Mouse (Mus musculus): ENCODE results near the gene Dmbx1. TPM values are rescaled to one million over a fixed set of nuclear protein-coding genes. Genes with fewer than 3 reads are reported as not detected.

The Dmbx1 gene
- total and polyA plus RNA-seq, 3 experiments: 0.19 to 2.3 TPM; not detected in 1

DNA sequence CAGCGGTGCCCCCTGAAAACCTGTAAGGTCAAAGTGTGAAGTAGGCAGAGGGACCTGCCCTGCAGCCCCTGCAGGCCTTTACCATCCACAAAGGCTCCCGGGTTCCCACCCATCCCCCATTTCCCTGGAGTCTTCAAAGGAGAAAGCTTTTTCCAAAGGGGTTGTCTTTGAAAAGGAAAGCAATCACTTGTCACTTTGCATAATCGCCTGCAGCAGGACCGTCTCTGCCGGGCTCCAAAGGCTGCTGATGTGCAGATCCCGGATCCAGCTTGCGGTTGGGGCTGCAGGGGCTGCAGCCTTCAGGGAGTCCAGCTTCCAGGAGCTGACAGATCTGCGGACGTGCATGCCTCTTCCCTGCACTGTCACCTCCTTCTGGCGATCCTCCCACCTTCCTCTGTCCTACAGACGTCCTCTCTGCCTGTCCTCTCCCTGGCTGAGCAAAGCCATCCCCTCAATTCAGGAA is 61.5 kb downstream of the Dmbx1 start:
- Histone ChIP-seq H3K4me3 (ENCODE audit: control insufficient read depth in 1 of 2, insufficient read depth in 1 of 2, low read depth in 2 of 2, low read length in 2 of 2) (no peak overlapping the region), H3K27ac (ENCODE audit: control insufficient read depth, low read depth, low read length) (no peak overlapping the region), H3K9me3 (replicated peaks; ENCODE audit: insufficient read depth, low read length) (no peaks in the 10 kb centered on the region), H3K27me3 (ENCODE audit: control insufficient read depth in 1 of 2, insufficient read depth in 2 of 2, low read length in 2 of 2) (no peaks in the 10 kb centered on the region), H3K36me3 (ENCODE audit: control insufficient read depth in 1 of 2, insufficient read depth in 2 of 2, low read length in 2 of 2) (peaks cover 0 to 4% of the 10 kb centered on the region in 2 experiments; a peak in 1 of 4 replicates), H3K79me2 (ENCODE audit: control insufficient read depth, insufficient read depth, low read length, poor library complexity) (no peaks in the 10 kb centered on the region), H3K9ac (ENCODE audit: control insufficient read depth, low read depth, low read length, poor library complexity, severe bottlenecking) (no peak overlapping the region), H3K4me1 (ENCODE audit: control insufficient read depth in 1 of 2, insufficient read depth in 2 of 2, low read length in 2 of 2) (no peaks in the 10 kb centered on the region)
- no peak for DNase-seq (ENCODE audit: low read depth, low spot score)
- TF ChIP-seq KAT2A (conservative IDR thresholded peaks at IDR 0.05; ENCODE audit: low read depth, low read length) (no peak), USF2 (IDR thresholded peaks at IDR 0.05; ENCODE audit: borderline replicate concordance in 1 of 2, insufficient read depth in 1 of 2, low read depth in 1 of 2, low read length in 2 of 2) (no peak), POLR2AphosphoS2 (IDR thresholded peaks at IDR 0.05; ENCODE audit: low read length) (no peak), MAZ (IDR thresholded peaks at IDR 0.05; ENCODE audit: low read depth, low read length) (no peak), ZC3H11A (IDR thresholded peaks at IDR 0.05; ENCODE audit: low read depth, low read length) (no peak), NRF1 (IDR thresholded peaks at IDR 0.05; ENCODE audit: insufficient read depth, low read depth, low read length, poor library complexity, severe bottlenecking) (no peak), MYC (IDR thresholded peaks at IDR 0.05; ENCODE audit: low read depth, low read length) (no peak), TCF12 (IDR thresholded peaks at IDR 0.05; ENCODE audit: low read depth, low read length) (no peak)

DNA sequence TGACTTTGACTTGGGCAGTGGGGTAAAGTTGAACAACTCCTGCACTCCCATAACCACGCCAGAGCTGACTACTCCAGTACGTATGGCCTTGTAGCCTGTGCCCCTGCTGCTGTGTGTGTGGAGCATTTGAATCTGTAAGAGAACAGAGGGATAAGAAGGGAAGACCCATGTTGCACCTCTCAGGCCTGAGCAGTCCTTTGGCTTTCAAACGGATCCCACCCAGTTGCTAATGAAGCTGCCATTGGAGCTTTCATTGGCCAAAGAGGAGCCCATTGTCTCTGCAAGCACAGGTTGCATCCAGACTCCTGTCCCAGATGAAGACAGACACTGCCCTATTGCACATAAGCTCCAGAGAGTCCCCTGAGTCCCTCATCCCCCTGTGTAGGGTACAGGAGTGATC is 66.5 kb downstream of the Dmbx1 start:
- no peak for TF ChIP-seq POLR2A (IDR thresholded peaks at IDR 0.05; ENCODE audit: control insufficient read depth in 1 of 2, insufficient read depth in 1 of 2, low read depth in 1 of 2, low read length in 2 of 2, poor library complexity in 1 of 2)
- no peak for TF ChIP-seq GABPA (IDR thresholded peaks at IDR 0.05; ENCODE audit: low read depth, low read length)
- no peak for TF ChIP-seq MEF2A (IDR thresholded peaks at IDR 0.05; ENCODE audit: extremely low read depth, insufficient replicate concordance, low read depth, low read length, poor library complexity, severe bottlenecking)
- TF ChIP-seq UBTF (IDR thresholded peaks at IDR 0.05; ENCODE audit: borderline replicate concordance, insufficient read depth, low read depth, low read length): no peak
- TF ChIP-seq ZKSCAN1 (IDR thresholded peaks at IDR 0.05; ENCODE audit: low read depth, low read length): no peak
- no peak for TF ChIP-seq ZC3H11A (IDR thresholded peaks at IDR 0.05; ENCODE audit: low read depth, low read length)
- TF ChIP-seq MYC (IDR thresholded peaks at IDR 0.05; ENCODE audit: low read depth, low read length): no peak
- no peak for TF ChIP-seq SIN3A (IDR thresholded peaks at IDR 0.05; ENCODE audit: low read length)
- no peak for TF ChIP-seq ELF1 (IDR thresholded peaks at IDR 0.05; ENCODE audit: low read depth, low read length)
- Histone ChIP-seq H3K27me3 (ENCODE audit: control insufficient read depth in 1 of 2, insufficient read depth in 2 of 2, low read length in 2 of 2) (no peaks in the 10 kb centered on the region), H3K4me1 (ENCODE audit: control insufficient read depth in 1 of 2, insufficient read depth in 2 of 2, low read length in 2 of 2) (no peaks in the 10 kb centered on the region), H3K4me3 (ENCODE audit: control insufficient read depth in 1 of 2, insufficient read depth in 1 of 2, low read depth in 2 of 2, low read length in 2 of 2) (no peak overlapping the region), H3K36me3 (ENCODE audit: control insufficient read depth in 1 of 2, insufficient read depth in 2 of 2, low read length in 2 of 2) (peaks cover 0 to 14% of the 10 kb centered on the region in 2 experiments; a peak in 2 of 4 replicates), H3K9ac (ENCODE audit: control insufficient read depth, low read depth, low read length, poor library complexity, severe bottlenecking) (no peak overlapping the region), H3K79me2 (ENCODE audit: control insufficient read depth, insufficient read depth, low read length, poor library complexity) (no peaks in the 10 kb centered on the region), H3K27ac (ENCODE audit: control insufficient read depth, low read depth, low read length) (no peak overlapping the region), H3K9me3 (replicated peaks; ENCODE audit: insufficient read depth, low read length) (no peaks in the 10 kb centered on the region)
- DNase-seq (ENCODE audit: low read depth, low spot score): no peak
